Mouse (Mus musculus): ENCODE measurements at regions not wholly inside any gene's neighbourhood (a gene's known extent, or its start where the extent isn't known, plus 50 kb on each side); places are given as distances from the start of the nearest gene placed in this dataset.

- peak in 1 of 2 experiments; percentile 0 for DNase-seq (ENCODE audit: low spot score in 2 of 2)
These were observed 228.2 kb downstream of the Klhl13 start for GRCm38 (mm10) chrX:23136710-23137109.

- DNase-seq (ENCODE audit: low spot score in 2 of 2): no peak
These were observed 269.0 kb downstream of the Klhl13 start for GRCm38 (mm10) chrX:23095867-23096266.

- DNase-seq (ENCODE audit: low spot score in 2 of 2): no peak
These were observed 272.1 kb downstream of the Klhl13 start for GRCm38 (mm10) chrX:23092774-23093173.

- no peak for DNase-seq (ENCODE audit: low spot score in 2 of 2)
These were observed 298.4 kb downstream of the Klhl13 start for GRCm38 (mm10) chrX:23066432-23066831.

- DNase-seq (ENCODE audit: low spot score in 2 of 2): no peak
These were observed 337.3 kb downstream of the Klhl13 start for GRCm38 (mm10) chrX:23027622-23028021.

- no peak for DNase-seq (ENCODE audit: low spot score in 2 of 2)
These were observed 349.3 kb downstream of the Klhl13 start for GRCm38 (mm10) chrX:23015562-23015961.

- DNase-seq (ENCODE audit: low spot score in 2 of 2): no peak
These were observed 349.8 kb downstream of the Klhl13 start for GRCm38 (mm10) chrX:23015118-23015517.
